Mouse (Mus musculus) heart, postnatal 0 days (tissue): Measurements from ENCODE around the gene Rad51d.

Source experiments
- CTCF ChIP-seq: IDR thresholded peaks from 2 replicates; pipeline ENCODE4 v1.5.1; 2016; ENCODE audit warnings: antibody characterized with exemption, control low read depth, low read depth
- EP300 ChIP-seq: IDR thresholded peaks from 2 replicates; pipeline ENCODE4 v1.6.1; 2016; ENCODE audit warnings: antibody characterized with exemption, low read depth

- TF ChIP-seq EP300 (no peak), CTCF (no peak)
Observed at GRCm38 (mm10) chr11:82883180-82883579, 7.2 kb downstream of the Rad51d start.
